Mouse (Mus musculus): ENCODE data around the gene Arl11. TPM values are rescaled to one million over a fixed set of nuclear protein-coding genes. Genes with fewer than 3 reads are reported as not detected.

Gene Arl11
- polyA plus RNA-seq, 1 experiment from 2014 or later, result 0.23 TPM

GRCm38 (mm10) chr14:61293884-61294737, 15.4 kb upstream of the Arl11 start:
- no peak overlapping the region for H3K27ac ChIP-seq (replicated peaks; ENCODE audit: low read depth, low read length)
- DNase-seq (ENCODE audit: low spot score), result peak; percentile 61

GRCm38 (mm10) chr14:61294738-61295079, 14.8 kb upstream of the Arl11 start:
- Histone ChIP-seq H3K4me3 (ENCODE audit: low read depth, low read length) (no peak overlapping the region), H3K9ac (ENCODE audit: low read length) (no peak overlapping the region), H3K27me3 (ENCODE audit: control insufficient read depth, insufficient read depth, low read length) (no peaks in the 10 kb centered on the region), H3K4me2 (ENCODE audit: low read depth, severe bottlenecking) (no peak overlapping the region), H3K36me3 (ENCODE audit: control insufficient read depth, insufficient read depth, low read length) (no peaks in the 10 kb centered on the region), H3K27ac (replicated peaks; ENCODE audit: low read depth, low read length) (no peak overlapping the region), H3K4me1 (ENCODE audit: control insufficient read depth, insufficient read depth, low read length) (no peaks in the 10 kb centered on the region), H3K9me3 (ENCODE audit: control insufficient read depth, low read length) (no peaks in the 10 kb centered on the region)
- WGBS, result 17% methylated on average over 6 of the region's 6 CpGs
- no peak for ATAC-seq (ENCODE audit: insufficient number of reproducible peaks, low FRiP score, low TSS enrichment, low read depth)
- DNase-seq (ENCODE audit: low spot score), result peak; percentile 80

More at GRCm38 (mm10) chr14:61293884-61294737, 15.4 kb upstream of the Arl11 start:
- H3K4me3 ChIP-seq (ENCODE audit: low read depth, low read length), result no peak overlapping the region
- no peaks in the 10 kb centered on the region for H3K4me1 ChIP-seq (ENCODE audit: control insufficient read depth, insufficient read depth, low read length)
- H3K9ac ChIP-seq (ENCODE audit: low read length), result no peak overlapping the region
- 45% methylated on average over 16 of the region's 16 CpGs for WGBS
- no peaks in the 10 kb centered on the region for H3K9me3 ChIP-seq (ENCODE audit: control insufficient read depth, low read length)
- no peak overlapping the region for H3K4me2 ChIP-seq (ENCODE audit: low read depth, severe bottlenecking)
- no peaks in the 10 kb centered on the region for H3K27me3 ChIP-seq (ENCODE audit: control insufficient read depth, insufficient read depth, low read length)
- ATAC-seq (ENCODE audit: insufficient number of reproducible peaks, low FRiP score, low TSS enrichment, low read depth), result no peak
- H3K36me3 ChIP-seq (ENCODE audit: control insufficient read depth, insufficient read depth, low read length), result no peaks in the 10 kb centered on the region

GRCm38 (mm10) chr14:61299810-61300209, 9.7 kb upstream of the Arl11 start:
- Histone ChIP-seq H3K27ac (replicated peaks; ENCODE audit: low read depth, low read length) (no peak overlapping the region), H3K9ac (ENCODE audit: low read length) (no peak overlapping the region), H3K4me2 (ENCODE audit: low read depth, severe bottlenecking) (no peak overlapping the region), H3K27me3 (ENCODE audit: control insufficient read depth, insufficient read depth, low read length) (no peaks in the 10 kb centered on the region), H3K9me3 (ENCODE audit: control insufficient read depth, low read length) (no peaks in the 10 kb centered on the region), H3K4me1 (ENCODE audit: control insufficient read depth, insufficient read depth, low read length) (no peaks in the 10 kb centered on the region), H3K4me3 (ENCODE audit: low read depth, low read length) (no peak overlapping the region), H3K36me3 (ENCODE audit: control insufficient read depth, insufficient read depth, low read length) (no peaks in the 10 kb centered on the region)
- WGBS, result 84% methylated on average over 6 of the region's 6 CpGs
- ATAC-seq (ENCODE audit: insufficient number of reproducible peaks, low FRiP score, low TSS enrichment, low read depth) (no peak), DNase-seq (ENCODE audit: low spot score) (no peak)

- Histone ChIP-seq H3K9ac (ENCODE audit: low read length) (no peak overlapping the region), H3K36me3 (ENCODE audit: control insufficient read depth, insufficient read depth, low read length) (no peaks in the 10 kb centered on the region), H3K9me3 (ENCODE audit: control insufficient read depth, low read length) (no peaks in the 10 kb centered on the region), H3K4me1 (ENCODE audit: control insufficient read depth, insufficient read depth, low read length) (no peaks in the 10 kb centered on the region), H3K27me3 (ENCODE audit: control insufficient read depth, insufficient read depth, low read length) (no peaks in the 10 kb centered on the region), H3K27ac (replicated peaks; ENCODE audit: low read depth, low read length) (no peak overlapping the region), H3K4me3 (ENCODE audit: low read depth, low read length) (no peak overlapping the region), H3K4me2 (ENCODE audit: low read depth, severe bottlenecking) (no peak overlapping the region)
- ATAC-seq (ENCODE audit: insufficient number of reproducible peaks, low FRiP score, low TSS enrichment, low read depth) (no peak), DNase-seq (ENCODE audit: low spot score) (no peak)
- 57% methylated on average over 2 of the region's 2 CpGs for WGBS
Observed at GRCm38 (mm10) chr14:61301323-61301722, 8.2 kb upstream of the Arl11 start.

DNA sequence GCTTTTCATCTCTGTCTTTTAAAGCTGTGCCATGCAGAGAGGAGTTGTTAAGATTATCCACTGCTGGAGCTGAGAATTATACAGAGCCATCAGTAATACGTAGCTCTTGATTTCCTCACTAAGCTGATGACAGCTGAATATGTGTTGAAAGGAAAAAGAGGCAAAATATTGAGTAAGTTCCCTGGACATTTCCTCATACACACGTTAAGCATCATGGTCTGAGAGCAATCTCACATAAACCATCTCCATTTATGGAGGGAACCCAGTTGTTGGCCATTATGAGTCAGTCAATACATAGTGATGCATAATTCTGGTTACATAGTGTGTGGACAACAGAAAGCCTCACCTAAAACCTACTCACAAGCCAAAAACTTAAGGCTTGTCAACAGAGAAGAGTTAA, 7.1 kb upstream of the Arl11 start:
- H3K36me3 ChIP-seq (ENCODE audit: control insufficient read depth, insufficient read depth, low read length), result no peaks in the 10 kb centered on the region
- no peak overlapping the region for H3K4me2 ChIP-seq (ENCODE audit: low read depth, severe bottlenecking)
- no peaks in the 10 kb centered on the region for H3K9me3 ChIP-seq (ENCODE audit: control insufficient read depth, low read length)
- no peaks in the 10 kb centered on the region for H3K4me1 ChIP-seq (ENCODE audit: control insufficient read depth, insufficient read depth, low read length)
- WGBS, result 85% methylated on average over 2 of the region's 2 CpGs
- H3K9ac ChIP-seq (ENCODE audit: low read length), result no peak overlapping the region
- H3K4me3 ChIP-seq (ENCODE audit: low read depth, low read length), result no peak overlapping the region
- H3K27me3 ChIP-seq (ENCODE audit: control insufficient read depth, insufficient read depth, low read length), result no peaks in the 10 kb centered on the region
- ATAC-seq (ENCODE audit: insufficient number of reproducible peaks, low FRiP score, low TSS enrichment, low read depth), result no peak
- no peak overlapping the region for H3K27ac ChIP-seq (replicated peaks; ENCODE audit: low read depth, low read length)
- no peak for DNase-seq (ENCODE audit: low spot score)

- no peaks in the 10 kb centered on the region for H3K27me3 ChIP-seq (ENCODE audit: control insufficient read depth, insufficient read depth, low read length)
- H3K4me2 ChIP-seq (ENCODE audit: low read depth, severe bottlenecking), result no peak overlapping the region
- H3K9me3 ChIP-seq (ENCODE audit: control insufficient read depth, low read length), result no peaks in the 10 kb centered on the region
- no peaks in the 10 kb centered on the region for H3K36me3 ChIP-seq (ENCODE audit: control insufficient read depth, insufficient read depth, low read length)
- no peak overlapping the region for H3K4me3 ChIP-seq (ENCODE audit: low read depth, low read length)
- H3K4me1 ChIP-seq (ENCODE audit: control insufficient read depth, insufficient read depth, low read length), result no peaks in the 10 kb centered on the region
- no peak for ATAC-seq (ENCODE audit: insufficient number of reproducible peaks, low FRiP score, low TSS enrichment, low read depth)
- DNase-seq (ENCODE audit: low spot score), result no peak
- 77% methylated on average over 4 of the region's 4 CpGs for WGBS
- H3K9ac ChIP-seq (ENCODE audit: low read length), result no peak overlapping the region
- H3K27ac ChIP-seq (replicated peaks; ENCODE audit: low read depth, low read length), result no peak overlapping the region
Observed at GRCm38 (mm10) chr14:61303969-61304609, 5.5 kb upstream of the Arl11 start.

DNA sequence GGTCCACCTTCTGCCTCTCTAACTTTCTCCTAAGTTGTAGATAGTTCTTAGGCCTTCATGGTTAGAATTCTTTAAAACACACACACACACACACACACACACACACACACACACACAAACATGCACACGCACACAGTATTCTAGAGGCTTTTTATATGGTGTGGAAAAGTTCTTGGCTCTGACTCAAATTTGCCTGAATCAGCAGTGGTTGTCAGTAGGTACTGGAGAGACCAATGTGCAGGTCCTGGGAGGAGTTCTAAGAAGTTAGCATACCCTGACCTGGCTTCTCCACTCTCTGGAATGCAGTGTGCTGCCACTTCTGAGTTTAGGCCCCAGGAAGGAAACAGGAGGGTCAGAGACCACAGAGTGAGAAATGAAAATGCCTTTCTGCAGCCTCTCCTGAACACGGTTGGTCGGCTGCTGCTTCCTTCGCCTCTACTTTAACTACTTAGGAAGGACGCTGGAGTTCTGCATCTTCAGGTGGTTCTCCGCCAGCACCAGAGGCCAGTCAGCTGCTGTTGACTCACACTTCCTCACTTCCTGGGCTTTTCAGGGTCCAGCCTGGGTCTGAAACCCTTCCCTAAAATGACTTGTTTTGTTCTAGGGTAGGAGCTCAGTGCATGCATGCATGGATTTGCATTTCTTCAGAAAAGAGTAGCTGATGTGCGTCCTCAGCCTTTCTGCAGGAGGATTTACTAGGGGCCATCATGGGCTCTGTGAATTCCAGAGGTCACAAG, 651 bp downstream of the Arl11 start:
- Histone ChIP-seq H3K36me3 (ENCODE audit: control insufficient read depth, insufficient read depth, low read length) (no peaks in the 10 kb centered on the region), H3K27me3 (ENCODE audit: control insufficient read depth, insufficient read depth, low read length) (no peaks in the 10 kb centered on the region), H3K9me3 (ENCODE audit: control insufficient read depth, low read length) (no peaks in the 10 kb centered on the region), H3K4me1 (ENCODE audit: control insufficient read depth, insufficient read depth, low read length) (no peaks in the 10 kb centered on the region), H3K27ac (replicated peaks; ENCODE audit: low read depth, low read length) (no peak overlapping the region), H3K4me3 (ENCODE audit: low read depth, low read length) (no peak overlapping the region), H3K9ac (ENCODE audit: low read length) (no peak overlapping the region), H3K4me2 (ENCODE audit: low read depth, severe bottlenecking) (no peak overlapping the region)
- 76% methylated on average over 7 of the region's 7 CpGs for WGBS
- DNase-seq (ENCODE audit: low spot score), result no peak
- ATAC-seq (ENCODE audit: insufficient number of reproducible peaks, low FRiP score, low TSS enrichment, low read depth), result no peak

GRCm38 (mm10) chr14:61310963-61311362, 1.4 kb downstream of the Arl11 start:
- Histone ChIP-seq H3K9ac (ENCODE audit: low read length) (no peak overlapping the region), H3K4me2 (ENCODE audit: low read depth, severe bottlenecking) (no peak overlapping the region), H3K4me3 (ENCODE audit: low read depth, low read length) (no peak overlapping the region), H3K4me1 (ENCODE audit: control insufficient read depth, insufficient read depth, low read length) (no peaks in the 10 kb centered on the region), H3K9me3 (ENCODE audit: control insufficient read depth, low read length) (no peaks in the 10 kb centered on the region), H3K27me3 (ENCODE audit: control insufficient read depth, insufficient read depth, low read length) (no peaks in the 10 kb centered on the region), H3K36me3 (ENCODE audit: control insufficient read depth, insufficient read depth, low read length) (no peaks in the 10 kb centered on the region), H3K27ac (replicated peaks; ENCODE audit: low read depth, low read length) (no peak overlapping the region)
- no peak for ATAC-seq (ENCODE audit: insufficient number of reproducible peaks, low FRiP score, low TSS enrichment, low read depth)
- WGBS, result 74% methylated on average over 12 of the region's 12 CpGs
- no peak for DNase-seq (ENCODE audit: low spot score)

All from limb, embryonic 11.5 days (tissue).